Mouse (Mus musculus) liver, embryonic 14 days (tissue): ENCODE data around the gene Gldc. TPM values are rescaled to one million over a fixed set of nuclear protein-coding genes. Genes with fewer than 3 reads are reported as not detected.

Experiments
- polyA plus RNA-seq: library from polyadenylated mRNA; depleted of rRNA; stranded (reverse); fragments of >200 nt; gene quantifications from 2 replicates; pipeline ENCODE4 v1.2.3, GENCODE M21; 2012; rRNA removed

Gene Gldc
- 22.4 and 24.6 TPM in 2 replicates for polyA plus RNA-seq

DNA sequence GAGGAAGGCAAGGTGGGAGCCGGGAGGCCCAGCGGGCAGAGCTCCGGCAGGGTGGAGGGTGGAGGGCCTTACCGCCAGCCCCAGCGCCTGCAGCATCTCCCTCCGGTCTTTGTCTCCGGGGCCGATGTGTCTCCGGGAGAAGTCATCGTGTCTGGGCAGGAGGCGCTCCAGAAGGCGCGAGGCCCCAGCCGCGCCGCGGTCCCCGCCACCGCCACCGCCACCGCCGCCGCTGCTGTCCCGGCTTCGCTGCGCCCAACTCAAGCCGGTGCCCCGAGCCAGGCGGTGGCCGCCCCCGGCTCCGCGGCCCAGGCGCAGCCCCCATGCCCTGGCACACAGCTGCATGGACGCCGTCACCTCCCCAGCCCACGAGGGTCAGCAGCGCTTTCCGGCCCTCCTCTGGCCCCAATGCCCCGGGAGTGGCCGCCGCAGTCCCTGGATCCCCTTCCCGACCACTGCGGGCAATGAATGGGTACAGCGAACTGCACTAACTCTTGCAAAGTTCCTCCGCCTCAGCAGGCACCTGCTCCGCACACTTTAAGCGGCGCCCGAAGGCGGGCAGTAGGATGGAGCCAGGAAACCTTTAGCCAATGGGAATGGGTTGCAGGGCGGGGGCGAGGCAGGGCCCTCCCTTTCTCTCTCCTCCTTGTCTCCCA lies at the start of gene Gldc:
TSS of gene Gldc (minus strand) at position 511 of the 653 bp plus-strand sequence.

Other genes with a start within 250 kb of the Gldc start
- gene Trpd52l3, start 171.6 kb downstream of the Gldc start, polyA plus RNA-seq: not detected in 2 replicates
- gene Uhrf2, start 144.9 kb downstream of the Gldc start, polyA plus RNA-seq: 36.4 and 41.3 TPM in 2 replicates
- gene Mbl2, start 57.5 kb upstream of the Gldc start, polyA plus RNA-seq: 0.79 and 0.93 TPM in 2 replicates